10 mouse cellular contexts compared by ENCODE assay signal in genomic region chr6:92446662-92447061, GRCm38 (mm10).
DNase-seq lines count a peak whose midpoint lies in the region; ATAC-seq and TF ChIP-seq lines count a peak whose summit lies in the region.
"Had no signal": no experiment of that assay in that cellular context is flagged by ENCODE, and none has a peak within 500 bp of the region (broad histone marks: within the 10 kb centered on the region; RNA-seq: fewer than 3 reads in every experiment).

No protein-coding gene starts in this region.

- ATAC-seq in lung, postnatal 0 days: peak; percentile 55
- no peak for ATAC-seq in megakaryocyte, adult 5-6 weeks (ENCODE audit: poor library complexity, severe bottlenecking)
- no peak for ATAC-seq in erythroblast, adult 5-6 weeks (replicated peaks; ENCODE audit: low FRiP score, poor library complexity, severe bottlenecking)

- H3K27me3 ChIP-seq in lung, postnatal 0 days (replicated peaks; ENCODE audit: insufficient read depth, low read length): no peaks in the 10 kb centered on the region
- H3K27me3 ChIP-seq: embryonic facial prominence, embryonic 12.5 days; neural tube, embryonic 12.5 days had no signal

- H3K36me3 ChIP-seq in lung, postnatal 0 days (ENCODE audit: insufficient read depth, low read length): no peaks in the 10 kb centered on the region
- H3K36me3 ChIP-seq: embryonic facial prominence, embryonic 12.5 days; neural tube, embryonic 12.5 days had no signal

- H3K9me3 ChIP-seq in lung, postnatal 0 days (ENCODE audit: low read length): no peaks in the 10 kb centered on the region
- H3K9me3 ChIP-seq: embryonic facial prominence, embryonic 12.5 days; neural tube, embryonic 12.5 days had no signal

- 22% methylated on average over 3 of the region's 3 CpGs for WGBS in lung, postnatal 0 days

- peak; percentile 38 for TF ChIP-seq EP300 in lung, postnatal 0 days (IDR thresholded peaks at IDR 0.05)

- H3K4me1 ChIP-seq in lung, postnatal 0 days (ENCODE audit: insufficient read depth, low read depth, low read length): no peaks in the 10 kb centered on the region
- H3K4me1 ChIP-seq: embryonic facial prominence, embryonic 12.5 days; neural tube, embryonic 12.5 days had no signal

- no peak overlapping the region for H3K4me3 ChIP-seq in lung, postnatal 0 days (ENCODE audit: low read depth, low read length)
- H3K4me3 ChIP-seq: embryonic facial prominence, embryonic 12.5 days; neural tube, embryonic 12.5 days had no signal

- 0 out of 2 replicates have a peak overlapping the region, but pooled peaks have one; percentile 38 for H3K27ac ChIP-seq in lung, postnatal 0 days (ENCODE audit: low read length)
- H3K27ac ChIP-seq: embryonic facial prominence, embryonic 12.5 days; neural tube, embryonic 12.5 days had no signal

- TF ChIP-seq CTCF in lung, postnatal 0 days (IDR thresholded peaks at IDR 0.05): no peak

- H3K9ac ChIP-seq in lung, postnatal 0 days (replicated peaks; ENCODE audit: low read depth): no peak overlapping the region
- H3K9ac ChIP-seq: embryonic facial prominence, embryonic 12.5 days; neural tube, embryonic 12.5 days had no signal

- H3K4me2 ChIP-seq in lung, postnatal 0 days (replicated peaks; ENCODE audit: low read depth, low read length): no peak overlapping the region
- H3K4me2 ChIP-seq: embryonic facial prominence, embryonic 12.5 days; neural tube, embryonic 12.5 days had no signal

- DNase-seq in gastrocnemius, adult 18-20 months (ENCODE audit: low spot score): peak; percentile 31
- DNase-seq in gastrocnemius, postnatal 4 days (ENCODE audit: low spot score in 2 of 2): no peak
- peak; percentile 78 for DNase-seq in heart, adult 8-10 months (ENCODE audit: low spot score)
- peak; percentile 30 for DNase-seq in kidney, adult 18-20 months
- DNase-seq in lung, postnatal 0 days (ENCODE audit: low spot score): peak; percentile 58
- DNase-seq in testis, postnatal 10 days (ENCODE audit: low spot score): no peak

Comparison
In these comparisons a context has a peak if more than half of its experiments do, and no peak if none do; other contexts are left out.
1. DNase-seq: peak in gastrocnemius, adult 18-20 months (single experiment), heart, adult 8-10 months (single experiment), kidney, adult 18-20 months (single experiment) and lung, postnatal 0 days (single experiment); none in gastrocnemius, postnatal 4 days (0 of 2) and testis, postnatal 10 days (single experiment).